In the genomic region with DNA sequence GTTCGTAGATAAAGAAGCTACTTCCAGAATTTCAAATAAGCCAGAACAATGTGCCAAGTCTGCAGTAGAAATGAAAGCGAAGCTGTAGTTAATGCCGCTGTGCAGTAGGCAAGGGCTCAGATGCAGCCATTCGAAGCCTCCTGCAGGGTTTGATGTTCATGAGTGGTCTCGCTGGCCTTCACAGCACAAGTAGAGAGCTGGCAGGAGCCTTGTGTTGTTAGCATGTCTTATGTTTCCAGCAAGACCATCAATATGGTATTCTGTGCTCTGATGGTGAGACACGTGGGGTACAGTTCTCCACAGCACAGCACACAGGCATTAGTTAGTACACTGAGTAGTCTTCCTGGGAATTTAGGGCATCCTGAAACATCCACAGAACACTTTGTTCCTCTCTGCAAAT, we compare ENCODE assay signal across 12 mouse cellular contexts.
DNase-seq lines count a peak whose midpoint lies in the region; ATAC-seq and TF ChIP-seq lines count a peak whose summit lies in the region.
"Had no signal": no experiment of that assay in that cellular context is flagged by ENCODE, and none has a peak within 500 bp of the region (broad histone marks: within the 10 kb centered on the region; RNA-seq: fewer than 3 reads in every experiment).

No protein-coding gene starts in this region.

- H3K4me3 ChIP-seq in hindbrain, embryonic 13.5 days, result no peak overlapping the region
- H3K4me3 ChIP-seq in hindbrain, embryonic 11.5 days (ENCODE audit: low read depth, low read length), result no peak overlapping the region
- no peak overlapping the region for H3K4me3 ChIP-seq in lung, postnatal 0 days (ENCODE audit: low read depth, low read length)
- H3K4me3 ChIP-seq in forebrain, embryonic 16.5 days (replicated peaks; ENCODE audit: low read length), result no peak overlapping the region
- no peak overlapping the region for H3K4me3 ChIP-seq in neural tube, embryonic 15.5 days (replicated peaks)
- H3K4me3 ChIP-seq: heart, embryonic 15.5 days; limb, embryonic 12.5 days had no signal

- peak overlapping the region; percentile 52 for H3K27ac ChIP-seq in hindbrain, embryonic 13.5 days
- H3K27ac ChIP-seq in hindbrain, embryonic 11.5 days (ENCODE audit: low read depth, low read length), result no peak overlapping the region
- no peak overlapping the region; the same call in 1 of the 2 replicates for H3K27ac ChIP-seq in lung, postnatal 0 days (ENCODE audit: low read length)
- peak overlapping the region; percentile 46 for H3K27ac ChIP-seq in forebrain, embryonic 16.5 days (ENCODE audit: low read length)
- peak overlapping the region; percentile 70 for H3K27ac ChIP-seq in neural tube, embryonic 15.5 days (replicated peaks)
- H3K27ac ChIP-seq: heart, embryonic 15.5 days; limb, embryonic 12.5 days had no signal

- no peak for ATAC-seq in hindbrain, embryonic 13.5 days (ENCODE audit: low FRiP score)
- no peak for ATAC-seq in hindbrain, embryonic 11.5 days (ENCODE audit: low FRiP score)
- ATAC-seq in lung, postnatal 0 days, result peak; percentile 12; the same call in 1 of the 2 replicates
- ATAC-seq in forebrain, embryonic 16.5 days, result peak; percentile 34; the same call in 1 of the 2 replicates
- ATAC-seq in neural tube, embryonic 15.5 days (ENCODE audit: low FRiP score), result no peak
- no peak for ATAC-seq in megakaryocyte, adult 5-6 weeks (ENCODE audit: poor library complexity, severe bottlenecking)

- H3K9me3 ChIP-seq in hindbrain, embryonic 13.5 days, result no peaks in the 10 kb centered on the region
- H3K9me3 ChIP-seq in hindbrain, embryonic 11.5 days (ENCODE audit: control insufficient read depth, low read length), result no peaks in the 10 kb centered on the region
- no peaks in the 10 kb centered on the region for H3K9me3 ChIP-seq in lung, postnatal 0 days (ENCODE audit: low read length)
- H3K9me3 ChIP-seq in forebrain, embryonic 16.5 days (ENCODE audit: control insufficient read depth, low read length), result no peaks in the 10 kb centered on the region
- H3K9me3 ChIP-seq in neural tube, embryonic 15.5 days (replicated peaks), result no peaks in the 10 kb centered on the region
- H3K9me3 ChIP-seq: heart, embryonic 15.5 days; limb, embryonic 12.5 days had no signal

- H3K36me3 ChIP-seq in hindbrain, embryonic 13.5 days, result no peaks in the 10 kb centered on the region
- H3K36me3 ChIP-seq in hindbrain, embryonic 11.5 days (ENCODE audit: control insufficient read depth, insufficient read depth, low read length), result no peaks in the 10 kb centered on the region
- no peaks in the 10 kb centered on the region for H3K36me3 ChIP-seq in lung, postnatal 0 days (ENCODE audit: insufficient read depth, low read length)
- no peaks in the 10 kb centered on the region for H3K36me3 ChIP-seq in forebrain, embryonic 16.5 days (ENCODE audit: control insufficient read depth, insufficient read depth)
- H3K36me3 ChIP-seq in neural tube, embryonic 15.5 days, result no peaks in the 10 kb centered on the region
- H3K36me3 ChIP-seq: heart, embryonic 15.5 days; limb, embryonic 12.5 days had no signal

- TF ChIP-seq CTCF in lung, postnatal 0 days (IDR thresholded peaks at IDR 0.05), result no peak

- no peak overlapping the region for H3K9ac ChIP-seq in hindbrain, embryonic 13.5 days
- H3K9ac ChIP-seq in hindbrain, embryonic 11.5 days (ENCODE audit: low read depth, low read length), result no peak overlapping the region
- no peak overlapping the region for H3K9ac ChIP-seq in lung, postnatal 0 days (replicated peaks; ENCODE audit: low read depth)
- H3K9ac ChIP-seq in forebrain, embryonic 16.5 days (replicated peaks; ENCODE audit: low read depth, low read length), result no peak overlapping the region
- H3K9ac ChIP-seq in neural tube, embryonic 15.5 days (replicated peaks), result no peak overlapping the region
- H3K9ac ChIP-seq: heart, embryonic 15.5 days; limb, embryonic 12.5 days had no signal

- 49% methylated on average over 6 of the region's 6 CpGs for WGBS in hindbrain, embryonic 13.5 days
- 71% methylated on average over 6 of the region's 6 CpGs for WGBS in hindbrain, embryonic 11.5 days
- 60% methylated on average over 6 of the region's 6 CpGs for WGBS in lung, postnatal 0 days
- WGBS in forebrain, embryonic 16.5 days, result 11% methylated on average over 6 of the region's 6 CpGs
- WGBS in neural tube, embryonic 15.5 days, result 35% methylated on average over 6 of the region's 6 CpGs

- peaks cover 81% of the 10 kb centered on the region for H3K4me1 ChIP-seq in hindbrain, embryonic 13.5 days (replicated peaks)
- no peaks in the 10 kb centered on the region; the same call in none of the 2 replicates for H3K4me1 ChIP-seq in hindbrain, embryonic 11.5 days (replicated peaks; ENCODE audit: control insufficient read depth, insufficient read depth, low read length)
- H3K4me1 ChIP-seq in lung, postnatal 0 days (ENCODE audit: insufficient read depth, low read depth, low read length), result peaks cover 22% of the 10 kb centered on the region
- peaks cover 53% of the 10 kb centered on the region for H3K4me1 ChIP-seq in forebrain, embryonic 16.5 days (replicated peaks; ENCODE audit: control insufficient read depth, insufficient read depth, low read length)
- H3K4me1 ChIP-seq in neural tube, embryonic 15.5 days, result peaks cover 62% of the 10 kb centered on the region

- DNase-seq in hindbrain, embryonic 11.5 days (ENCODE audit: low spot score), result no peak
- no peak for DNase-seq in lung, postnatal 0 days (ENCODE audit: low spot score)
- no peak for DNase-seq in lung, postnatal 4 days
- DNase-seq in c-Kit-positive CD71-positive TER-119-positive erythroid progenitor cells, embryonic 14.5 days (ENCODE audit: low spot score), result no peak
- DNase-seq: cerebellum, adult 9-10 months; lung, postnatal 10 days had no signal

- no peak for TF ChIP-seq EP300 in lung, postnatal 0 days (IDR thresholded peaks at IDR 0.05)

- no peaks in the 10 kb centered on the region for H3K27me3 ChIP-seq in hindbrain, embryonic 13.5 days
- no peaks in the 10 kb centered on the region for H3K27me3 ChIP-seq in hindbrain, embryonic 11.5 days (ENCODE audit: control insufficient read depth, insufficient read depth, low read length)
- no peaks in the 10 kb centered on the region for H3K27me3 ChIP-seq in lung, postnatal 0 days (replicated peaks; ENCODE audit: insufficient read depth, low read length)
- no peaks in the 10 kb centered on the region for H3K27me3 ChIP-seq in forebrain, embryonic 16.5 days (replicated peaks; ENCODE audit: control insufficient read depth, insufficient read depth, low read length)
- H3K27me3 ChIP-seq in neural tube, embryonic 15.5 days (replicated peaks), result no peaks in the 10 kb centered on the region
- H3K27me3 ChIP-seq: heart, embryonic 15.5 days; limb, embryonic 12.5 days had no signal

- H3K4me2 ChIP-seq in hindbrain, embryonic 13.5 days, result no peak overlapping the region
- no peak overlapping the region for H3K4me2 ChIP-seq in hindbrain, embryonic 11.5 days (replicated peaks; ENCODE audit: low read depth, low read length)
- H3K4me2 ChIP-seq in lung, postnatal 0 days (replicated peaks; ENCODE audit: low read depth, low read length), result no peak overlapping the region
- H3K4me2 ChIP-seq in forebrain, embryonic 16.5 days (ENCODE audit: low read length), result no peak overlapping the region
- H3K4me2 ChIP-seq in neural tube, embryonic 15.5 days, result no peak overlapping the region
- H3K4me2 ChIP-seq: heart, embryonic 15.5 days; limb, embryonic 12.5 days had no signal

Comparison
In these comparisons a context has a peak if more than half of its experiments do, and no peak if none do; other contexts are left out.
1. H3K27ac ChIP-seq: peak in hindbrain, embryonic 13.5 days (single experiment), forebrain, embryonic 16.5 days (single experiment) and neural tube, embryonic 15.5 days (single experiment); none in hindbrain, embryonic 11.5 days (single experiment) and lung, postnatal 0 days (single experiment).
2. ATAC-seq: peak in lung, postnatal 0 days (single experiment) and forebrain, embryonic 16.5 days (single experiment); none in hindbrain, embryonic 13.5 days (single experiment), hindbrain, embryonic 11.5 days (single experiment), neural tube, embryonic 15.5 days (single experiment) and megakaryocyte, adult 5-6 weeks (single experiment).